Mouse (Mus musculus) layer of hippocampus, postnatal 36 days (tissue): ENCODE measurements at regions not wholly inside any gene's neighbourhood (a gene's known extent, or its start where the extent isn't known, plus 50 kb on each side); places are given as distances from the start of the nearest gene placed in this dataset.

Source experiments
- DNase-seq, 2 experiments: peaks; one replicate each; pipeline ENCODE4 v3.0.0; 2022

- no peak for DNase-seq
Measured at GRCm38 (mm10) chr13:34462206-34462807, 117.3 kb upstream of the Slc22a23 start.

- no peak for DNase-seq
Measured at GRCm38 (mm10) chr13:34460969-34461368, 116.0 kb upstream of the Slc22a23 start.

- DNase-seq = no peak
Measured at GRCm38 (mm10) chr13:34456051-34456450, 111.1 kb upstream of the Slc22a23 start.

GRCm38 (mm10) chr13:34446806-34447205 lies 101.8 kb upstream of the Slc22a23 start:
- no peak for DNase-seq

- no peak for DNase-seq
Measured at GRCm38 (mm10) chr13:34446327-34446726, 101.3 kb upstream of the Slc22a23 start.

- DNase-seq = no peak
Measured at GRCm38 (mm10) chr13:34441347-34441746, 96.4 kb upstream of the Slc22a23 start.

- DNase-seq = no peak
Measured at GRCm38 (mm10) chr13:34427527-34427926, 82.5 kb upstream of the Slc22a23 start.

- no peak for DNase-seq
Measured at GRCm38 (mm10) chr13:34424921-34425320, 79.9 kb upstream of the Slc22a23 start.

GRCm38 (mm10) chr13:34421644-34422043 lies 76.7 kb upstream of the Slc22a23 start:
- DNase-seq = no peak

- no peak for DNase-seq
Measured at GRCm38 (mm10) chr13:34420341-34421156, 75.6 kb upstream of the Slc22a23 start.

- DNase-seq = no peak
Measured at GRCm38 (mm10) chr13:34419061-34419460, 74.1 kb upstream of the Slc22a23 start.

- DNase-seq = no peak
Measured at GRCm38 (mm10) chr13:34416603-34417002, 71.6 kb upstream of the Slc22a23 start.

- DNase-seq = no peak
Measured at GRCm38 (mm10) chr13:34414533-34414932, 69.6 kb upstream of the Slc22a23 start.

GRCm38 (mm10) chr13:34408669-34409055 lies 63.7 kb upstream of the Slc22a23 start:
- no peak for DNase-seq

GRCm38 (mm10) chr13:34408007-34408668 lies 63.2 kb upstream of the Slc22a23 start:
- peak in 1 of 2 experiments; percentile 3 for DNase-seq

GRCm38 (mm10) chr13:34406291-34406690 lies 61.3 kb upstream of the Slc22a23 start:
- no peak for DNase-seq

GRCm38 (mm10) chr13:34402631-34403030 lies 57.6 kb upstream of the Slc22a23 start:
- no peak for DNase-seq

- DNase-seq = no peak
Measured at GRCm38 (mm10) chr13:34401031-34401430, 56.0 kb upstream of the Slc22a23 start.

- no peak for DNase-seq
Measured at GRCm38 (mm10) chr13:34398847-34399246, 53.9 kb upstream of the Slc22a23 start.

GRCm38 (mm10) chr13:34398061-34398787 lies 53.2 kb upstream of the Slc22a23 start:
- no peak for DNase-seq

- no peak for DNase-seq
Measured at GRCm38 (mm10) chr13:34395504-34395903, 50.5 kb upstream of the Slc22a23 start.

- no peak for DNase-seq
Measured at GRCm38 (mm10) chr13:34395010-34395409, 50.0 kb upstream of the Slc22a23 start.
